Mouse (Mus musculus): Measurements from ENCODE around the gene Clk1. TPM values are rescaled to one million over a fixed set of nuclear protein-coding genes. Genes with fewer than 3 reads are reported as not detected.

Clk1 gene
- total RNA-seq, 2 experiments from 2014 or later = 110 to 152 TPM

Other genes with a start within 250 kb of the Clk1 start
- gene Aox4, start 213.7 kb downstream of the Clk1 start, total RNA-seq (2021) = under 1 TPM; 0.06 to 0.15 TPM
- under 1 TPM; 0.06 to 0.12 TPM for gene Aox2, start 145.7 kb downstream of the Clk1 start, total RNA-seq (2021)
- 100 to 1,000 TPM; 151 to 169 TPM for gene Bzw1, start 31.2 kb downstream of the Clk1 start, total RNA-seq (2021)
- gene Nif3l1, start 21.1 kb upstream of the Clk1 start, total RNA-seq (2021) = 10 to 100 TPM; 18.2 to 21.1 TPM
- gene Ppil3, start 21.4 kb upstream of the Clk1 start, total RNA-seq (2021) = 10 to 100 TPM; 29.7 to 30.1 TPM
- gene Orc2, start 81.0 kb upstream of the Clk1 start, total RNA-seq (2021) = 10 to 100 TPM; 21.3 to 25.5 TPM
- gene Fam126b, start 162.3 kb upstream of the Clk1 start, total RNA-seq (2021) = 10 to 100 TPM; 39.3 to 45.0 TPM
- 100 to 1,000 TPM; 236 to 243 TPM for gene Ndufb3, start 162.3 kb upstream of the Clk1 start, total RNA-seq (2021)